In the genomic region with DNA sequence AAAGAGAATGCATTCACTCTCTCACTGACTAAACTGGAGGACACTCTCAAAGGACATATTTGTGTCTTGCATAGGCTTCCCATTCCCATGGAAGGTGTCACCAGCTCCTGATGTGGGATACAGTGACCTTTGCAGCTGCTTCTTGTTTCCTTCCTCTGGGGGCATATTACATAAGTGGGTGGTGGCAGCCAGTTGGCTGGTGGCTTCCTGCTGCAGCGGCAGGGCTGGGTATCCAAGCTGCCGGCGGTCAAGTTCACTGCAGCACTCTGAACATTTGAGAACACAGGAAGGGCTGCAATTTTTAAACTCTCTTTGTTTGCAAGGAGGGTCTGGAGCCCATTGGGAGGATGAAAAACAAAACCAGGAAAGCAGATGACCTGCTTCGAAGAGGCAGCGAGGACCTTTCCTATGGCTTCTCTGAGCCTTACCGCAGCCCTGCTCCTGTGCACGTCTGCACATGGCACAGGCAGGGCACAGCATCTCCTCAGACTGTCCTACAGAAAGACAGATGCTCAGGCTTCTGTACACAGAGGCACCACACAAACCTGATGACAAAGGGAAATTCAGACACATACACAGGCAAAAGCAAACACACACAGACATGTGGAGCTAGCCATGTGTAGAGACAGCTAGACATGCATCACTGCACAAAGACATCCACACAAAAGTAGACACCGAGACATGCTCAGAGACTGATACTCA, we compare ENCODE assay signal across 9 mouse cellular contexts.
DNase-seq lines count a peak whose midpoint lies in the region; ATAC-seq lines count a peak whose summit lies in the region.
"Had no signal": no experiment of that assay in that cellular context is flagged by ENCODE, and none has a peak within 500 bp of the region (broad histone marks: within the 10 kb centered on the region; RNA-seq: fewer than 3 reads in every experiment).

No protein-coding gene starts in this region.

- DNase-seq in embryo, embryonic 10 days (ENCODE audit: low spot score): peak; percentile 21
- DNase-seq in embryo, embryonic 11 days: no peak
- peak; percentile 37 for DNase-seq in adrenal gland, postnatal 10 days
- peak; percentile 26 to 85 for DNase-seq in kidney, postnatal 25 days
- DNase-seq in cerebellum, adult 9-11 months: no peak
- no peak for DNase-seq in cerebellum, postnatal 36 days
- no peak for DNase-seq in forebrain, embryonic 14.5 days (ENCODE audit: low spot score)
- DNase-seq: gastrocnemius, postnatal 36 days had no signal

- no peak for ATAC-seq in heart, embryonic 16.5 days (replicated peaks; ENCODE audit: extremely low read depth, insufficient read depth, low FRiP score)
- no peak for ATAC-seq in forebrain, embryonic 14.5 days

- H3K4me3 ChIP-seq in heart, embryonic 16.5 days (ENCODE audit: low read length): no peak overlapping the region
- no peak overlapping the region for H3K4me3 ChIP-seq in forebrain, embryonic 14.5 days (ENCODE audit: low read depth, low read length)

- WGBS in heart, embryonic 16.5 days: 69% methylated on average over 8 of the region's 8 CpGs
- WGBS in forebrain, embryonic 14.5 days: 91% methylated on average over 8 of the region's 8 CpGs

- H3K9me3 ChIP-seq in heart, embryonic 16.5 days (replicated peaks; ENCODE audit: control insufficient read depth, low read length): no peaks in the 10 kb centered on the region
- H3K9me3 ChIP-seq in forebrain, embryonic 14.5 days (replicated peaks; ENCODE audit: control insufficient read depth, low read length): no peaks in the 10 kb centered on the region

- peak overlapping the region; percentile 58; the same call in 1 of the 2 replicates for H3K27ac ChIP-seq in heart, embryonic 16.5 days (ENCODE audit: low read length)
- no peak overlapping the region for H3K27ac ChIP-seq in forebrain, embryonic 14.5 days (ENCODE audit: low read depth, low read length)

- H3K4me1 ChIP-seq in heart, embryonic 16.5 days (ENCODE audit: control insufficient read depth, insufficient read depth, low read length): peaks cover 6% of the 10 kb centered on the region
- no peaks in the 10 kb centered on the region for H3K4me1 ChIP-seq in forebrain, embryonic 14.5 days (ENCODE audit: control insufficient read depth, insufficient read depth, low read length)

- no peak overlapping the region for H3K9ac ChIP-seq in heart, embryonic 16.5 days (ENCODE audit: low read length)
- no peak overlapping the region for H3K9ac ChIP-seq in forebrain, embryonic 14.5 days (ENCODE audit: low read length)

- H3K4me2 ChIP-seq in heart, embryonic 16.5 days (ENCODE audit: low read depth, low read length): no peak overlapping the region
- no peak overlapping the region for H3K4me2 ChIP-seq in forebrain, embryonic 14.5 days (ENCODE audit: low read length)

- no peaks in the 10 kb centered on the region for H3K27me3 ChIP-seq in heart, embryonic 16.5 days (ENCODE audit: control insufficient read depth, insufficient read depth, low read length)
- no peaks in the 10 kb centered on the region for H3K27me3 ChIP-seq in forebrain, embryonic 14.5 days (replicated peaks; ENCODE audit: control insufficient read depth, insufficient read depth, low read length)

- no peaks in the 10 kb centered on the region for H3K36me3 ChIP-seq in heart, embryonic 16.5 days (ENCODE audit: control insufficient read depth, insufficient read depth)
- H3K36me3 ChIP-seq in forebrain, embryonic 14.5 days (ENCODE audit: control insufficient read depth, insufficient read depth, low read length): no peaks in the 10 kb centered on the region

Comparison
In these comparisons a context has a peak if more than half of its experiments do, and no peak if none do; other contexts are left out.
1. DNase-seq: peak in embryo, embryonic 10 days (single experiment), adrenal gland, postnatal 10 days (single experiment) and kidney, postnatal 25 days (2 of 2); none in embryo, embryonic 11 days (single experiment), cerebellum, adult 9-11 months (single experiment), cerebellum, postnatal 36 days (0 of 2) and forebrain, embryonic 14.5 days (single experiment).